Mouse (Mus musculus) forebrain, embryonic 16.5 days (tissue): ENCODE measurements around the gene Tmtc2. TPM values are rescaled to one million over a fixed set of nuclear protein-coding genes. Genes with fewer than 3 reads are reported as not detected.

Experiments used
- ATAC-seq: fragments of 200-750 bp; cut with Nextera tagmentation; 2 replicates; pipeline ENCODE4 v1.8.0; 2017; ENCODE audit warnings: mild to moderate bottlenecking, moderate library complexity
- H3K27ac ChIP-seq: fragments of 300-500 bp; sonication (generic); 2 replicates; pipeline ENCODE4 v1.5.1; 2014; ENCODE audit warnings: low read length, control low read depth
- H3K27me3 ChIP-seq: fragments of 300-500 bp; sonication (generic); replicated peaks from 2 replicates; pipeline ENCODE4 v1.6.1; 2014; ENCODE audit warnings: low read length; ENCODE audit not compliant: control insufficient read depth, insufficient read depth
- H3K36me3 ChIP-seq: fragments of 300-500 bp; sonication (generic); 2 replicates; pipeline ENCODE4 v1.6.1; 2014; ENCODE audit not compliant: control insufficient read depth, insufficient read depth
- H3K4me1 ChIP-seq: fragments of 300-500 bp; sonication (generic); replicated peaks from 2 replicates; pipeline ENCODE4 v1.6.1; 2014; ENCODE audit warnings: low read length; ENCODE audit not compliant: control insufficient read depth, insufficient read depth
- H3K4me2 ChIP-seq: fragments of 300-500 bp; sonication (generic); 2 replicates; pipeline ENCODE4 v1.6.1; 2014; ENCODE audit warnings: mild to moderate bottlenecking, low read length, control low read depth
- H3K4me3 ChIP-seq: fragments of 300-500 bp; sonication (generic); replicated peaks from 2 replicates; pipeline ENCODE4 v1.5.1; 2014; ENCODE audit warnings: mild to moderate bottlenecking, low read length, control low read depth
- H3K9ac ChIP-seq: fragments of 300-500 bp; sonication (generic); replicated peaks from 2 replicates; pipeline ENCODE4 v1.6.1; 2014; ENCODE audit warnings: low read depth, low read length, control low read depth
- H3K9me3 ChIP-seq: fragments of 300-500 bp; sonication (generic); 2 replicates; pipeline ENCODE4 v1.6.1; 2016; ENCODE audit warnings: low read length; ENCODE audit not compliant: control insufficient read depth
- WGBS: fragments of 180-500 bp; shearing (Covaris S2); extraction: QIAGEN DNeasy Blood & Tissue Kit; methylation state at CpG from one replicate; pipeline ENCODE4 v1.1.7; 2014; 5-methylcytosine and 5-hydroxymethylcytosine counted together
- polyA plus RNA-seq: library from polyadenylated mRNA; unstranded; fragments of >200 nt; fragmentation: Nextera tagmentation; extraction: Ambion mirVana; gene quantifications from 2 replicates; pipeline ENCODE4 v1.2.1, GENCODE M21; 2015

Gene Tmtc2
- polyA plus RNA-seq, 1 experiment from 2014 or later: 7.2 TPM

GRCm38 (mm10) chr10:105168443-105169102, 405.7 kb downstream of the Tmtc2 start:
- H3K4me3 ChIP-seq: no peak overlapping the region
- H3K9ac ChIP-seq: no peak overlapping the region
- no peak for ATAC-seq
- no peak overlapping the region for H3K4me2 ChIP-seq
- H3K27me3 ChIP-seq: no peaks in the 10 kb centered on the region
- WGBS: 81% methylated on average over 5 of the region's 5 CpGs
- H3K27ac ChIP-seq: no peak overlapping the region
- H3K9me3 ChIP-seq: no peaks in the 10 kb centered on the region
- no peaks in the 10 kb centered on the region for H3K4me1 ChIP-seq
- no peaks in the 10 kb centered on the region for H3K36me3 ChIP-seq

- no peak overlapping the region for H3K4me3 ChIP-seq
- no peak for ATAC-seq
- no peak overlapping the region for H3K27ac ChIP-seq
- no peaks in the 10 kb centered on the region for H3K27me3 ChIP-seq
- no peaks in the 10 kb centered on the region for H3K4me1 ChIP-seq
- 86% methylated on average over 5 of the region's 5 CpGs for WGBS
- no peaks in the 10 kb centered on the region for H3K36me3 ChIP-seq
- no peak overlapping the region for H3K4me2 ChIP-seq
- no peak overlapping the region for H3K9ac ChIP-seq
- no peaks in the 10 kb centered on the region for H3K9me3 ChIP-seq
Measured at GRCm38 (mm10) chr10:105165291-105165690, 409.0 kb downstream of the Tmtc2 start.

- Histone ChIP-seq H3K36me3 (no peaks in the 10 kb centered on the region), H3K4me2 (no peak overlapping the region), H3K27me3 (no peaks in the 10 kb centered on the region), H3K4me1 (no peaks in the 10 kb centered on the region), H3K9me3 (no peaks in the 10 kb centered on the region), H3K4me3 (no peak overlapping the region), H3K27ac (no peak overlapping the region), H3K9ac (no peak overlapping the region)
- no peak for ATAC-seq
Measured at GRCm38 (mm10) chr10:105153789-105154188, 420.5 kb downstream of the Tmtc2 start.

- H3K27me3 ChIP-seq: no peaks in the 10 kb centered on the region
- no peaks in the 10 kb centered on the region for H3K36me3 ChIP-seq
- WGBS: 70% methylated on average over 4 of the region's 4 CpGs
- H3K9ac ChIP-seq: no peak overlapping the region
- H3K4me1 ChIP-seq: no peaks in the 10 kb centered on the region
- H3K4me2 ChIP-seq: no peak overlapping the region
- H3K9me3 ChIP-seq: no peaks in the 10 kb centered on the region
- no peak for ATAC-seq
- no peak overlapping the region for H3K27ac ChIP-seq
- H3K4me3 ChIP-seq: no peak overlapping the region
Measured at GRCm38 (mm10) chr10:105144382-105144781, 429.9 kb downstream of the Tmtc2 start.

GRCm38 (mm10) chr10:105142201-105142600, 432.1 kb downstream of the Tmtc2 start:
- Histone ChIP-seq H3K4me1 (no peaks in the 10 kb centered on the region), H3K4me3 (no peak overlapping the region), H3K4me2 (no peak overlapping the region), H3K36me3 (no peaks in the 10 kb centered on the region), H3K9ac (no peak overlapping the region), H3K9me3 (no peaks in the 10 kb centered on the region), H3K27me3 (no peaks in the 10 kb centered on the region), H3K27ac (no peak overlapping the region)
- ATAC-seq: no peak
- 90% methylated on average over 3 of the region's 3 CpGs for WGBS
